Mouse (Mus musculus): ENCODE results near the gene Aco2. TPM values are rescaled to one million over a fixed set of nuclear protein-coding genes. Genes with fewer than 3 reads are reported as not detected.

Gene Aco2
- polyA plus RNA-seq, 1 experiment from 2014 or later, result 252 TPM

- H3K27me3 ChIP-seq, result no peaks in the 10 kb centered on the region
- whole genome bisulfite sequencing, result 2% methylated on average over 8 of the region's 8 CpGs
- H3K36me3 ChIP-seq, result no peaks in the 10 kb centered on the region
- no peaks in the 10 kb centered on the region for H3K9me3 ChIP-seq
- H3K4me3 ChIP-seq, result peak overlapping the region; percentile 69
- no peak for ATAC-seq (ENCODE audit: low read depth)
- peaks cover 11% of the 10 kb centered on the region for H3K4me1 ChIP-seq (replicated peaks)
- peak overlapping the region; percentile 98 for H3K4me2 ChIP-seq
- peak overlapping the region; percentile 87; the same call in 1 of the 2 replicates for H3K9ac ChIP-seq
- peak overlapping the region; percentile 90; the same call in 1 of the 2 replicates for H3K27ac ChIP-seq (replicated peaks)
These were observed 89.0 kb downstream of the Aco2 start for GRCm38 (mm10) chr15:81961078-81961451.

- Histone ChIP-seq H3K4me3 (no peak overlapping the region), H3K4me2 (no peak overlapping the region), H3K27ac (replicated peaks) (no peak overlapping the region), H3K27me3 (no peaks in the 10 kb centered on the region), H3K9ac (no peak overlapping the region), H3K9me3 (no peaks in the 10 kb centered on the region), H3K36me3 (no peaks in the 10 kb centered on the region), H3K4me1 (replicated peaks) (peaks cover 7% of the 10 kb centered on the region)
- 55% methylated on average over 1 of the region's 1 CpGs for WGBS
- no peak for ATAC-seq (ENCODE audit: low read depth)
These were observed 92.2 kb downstream of the Aco2 start for GRCm38 (mm10) chr15:81964262-81964661.

Other genes starting within 250 kb of the Aco2 start
- gene L3mbtl2, start 208.4 kb upstream of the Aco2 start, polyA plus RNA-seq (2015; fragmentation: Nextera tagmentation; extraction: Ambion mirVana), result 23.1 and 27.0 TPM in 2 replicates
- gene Chadl, start 175.0 kb upstream of the Aco2 start, polyA plus RNA-seq (2015; fragmentation: Nextera tagmentation; extraction: Ambion mirVana), result 12.3 and 13.8 TPM in 2 replicates
- 43.9 and 47.6 TPM in 2 replicates for gene Zc3h7b, start 127.3 kb upstream of the Aco2 start, polyA plus RNA-seq (2015; fragmentation: Nextera tagmentation; extraction: Ambion mirVana)
- 114 and 115 TPM in 2 replicates for gene Rangap1, start 126.8 kb upstream of the Aco2 start, polyA plus RNA-seq (2015; fragmentation: Nextera tagmentation; extraction: Ambion mirVana)
- gene Tef, start 69.9 kb upstream of the Aco2 start, polyA plus RNA-seq (2015; fragmentation: Nextera tagmentation; extraction: Ambion mirVana), result 20.6 and 21.4 TPM in 2 replicates
- gene Tob2, start 13.5 kb upstream of the Aco2 start, polyA plus RNA-seq (2015; fragmentation: Nextera tagmentation; extraction: Ambion mirVana), result 13.5 and 16.5 TPM in 2 replicates
- 111 and 129 TPM in 2 replicates for gene Phf5a, start 398 bp upstream of the Aco2 start, polyA plus RNA-seq (2015; fragmentation: Nextera tagmentation; extraction: Ambion mirVana)
- gene Polr3h, start 53.9 kb downstream of the Aco2 start, polyA plus RNA-seq (2015; fragmentation: Nextera tagmentation; extraction: Ambion mirVana), result 78.6 and 80.6 TPM in 2 replicates
- 117 and 127 TPM in 2 replicates for gene Csdc2, start 64.5 kb downstream of the Aco2 start, polyA plus RNA-seq (2015; fragmentation: Nextera tagmentation; extraction: Ambion mirVana)
- gene Pmm1, start 88.6 kb downstream of the Aco2 start, polyA plus RNA-seq (2015; fragmentation: Nextera tagmentation; extraction: Ambion mirVana), result 62.2 and 75.2 TPM in 2 replicates
- gene 1700029P11Rik, start 108.2 kb downstream of the Aco2 start, polyA plus RNA-seq (2015; fragmentation: Nextera tagmentation; extraction: Ambion mirVana), result not detected in 2 replicates
- gene Xrcc6, start 115.5 kb downstream of the Aco2 start, polyA plus RNA-seq (2015; fragmentation: Nextera tagmentation; extraction: Ambion mirVana), result 45.0 and 46.7 TPM in 2 replicates
- gene Desi1, start 161.6 kb downstream of the Aco2 start, polyA plus RNA-seq (2015; fragmentation: Nextera tagmentation; extraction: Ambion mirVana), result 43.4 and 46.2 TPM in 2 replicates
- gene Snu13, start 175.3 kb downstream of the Aco2 start, polyA plus RNA-seq (2015; fragmentation: Nextera tagmentation; extraction: Ambion mirVana), result 230 and 245 TPM in 2 replicates
- gene 4930407I10Rik, start 186.8 kb downstream of the Aco2 start, polyA plus RNA-seq (2015; fragmentation: Nextera tagmentation; extraction: Ambion mirVana), result not detected in 2 replicates
- 0.04 TPM in 1 of 2 replicates, not detected in the other for gene Mei1, start 197.7 kb downstream of the Aco2 start, polyA plus RNA-seq (2015; fragmentation: Nextera tagmentation; extraction: Ambion mirVana)

Data from neural tube, embryonic 13.5 days (tissue).